Mouse (Mus musculus) frontal cortex, postnatal 25 days (tissue): Measurements from ENCODE around the gene Zfp507.

Source experiments
- DNase-seq, 2 experiments: peaks; one replicate each; pipeline ENCODE4 v3.0.0; 2022; ENCODE audit warnings: low spot score in 2 of 2

The Zfp507 gene

GRCm38 (mm10) chr7:35802906-35803595 is at the start of gene Zfp507:
Gene Zfp507 (minus strand): TSS chr7:35803003.
- DNase-seq: peak; percentile 75 to 86

- DNase-seq: no peak
Measured at GRCm38 (mm10) chr7:35850426-35850825, 47.6 kb upstream of the Zfp507 start.

- DNase-seq: no peak
Measured at GRCm38 (mm10) chr7:35848526-35848925, 45.7 kb upstream of the Zfp507 start.

GRCm38 (mm10) chr7:35840504-35840903 is 37.7 kb upstream of the Zfp507 start:
- DNase-seq: no peak

- no peak for DNase-seq
Measured at GRCm38 (mm10) chr7:35836851-35837250, 34.0 kb upstream of the Zfp507 start.

- DNase-seq: no peak
Measured at GRCm38 (mm10) chr7:35836415-35836814, 33.6 kb upstream of the Zfp507 start.

- DNase-seq: no peak
Measured at GRCm38 (mm10) chr7:35830119-35830518, 27.3 kb upstream of the Zfp507 start.

- DNase-seq: no peak
Measured at GRCm38 (mm10) chr7:35823906-35824305, 21.1 kb upstream of the Zfp507 start.

GRCm38 (mm10) chr7:35822320-35822719 is 19.5 kb upstream of the Zfp507 start:
- no peak for DNase-seq

GRCm38 (mm10) chr7:35821357-35821756 is 18.6 kb upstream of the Zfp507 start:
- DNase-seq: no peak

GRCm38 (mm10) chr7:35819486-35819885 is 16.7 kb upstream of the Zfp507 start:
- DNase-seq: no peak

GRCm38 (mm10) chr7:35814759-35815551 is 12.2 kb upstream of the Zfp507 start:
- no peak for DNase-seq

- no peak for DNase-seq
Measured at GRCm38 (mm10) chr7:35813306-35813705, 10.5 kb upstream of the Zfp507 start.

- DNase-seq: no peak
Measured at GRCm38 (mm10) chr7:35810736-35811135, 7.9 kb upstream of the Zfp507 start.

GRCm38 (mm10) chr7:35804206-35804605 is 1.4 kb upstream of the Zfp507 start:
- no peak for DNase-seq

- DNase-seq: peak in 1 of 2 experiments; percentile 24
Measured at GRCm38 (mm10) chr7:35802201-35802905, 450 bp downstream of the Zfp507 start.

- no peak for DNase-seq
Measured at GRCm38 (mm10) chr7:35796123-35796522, 6.7 kb downstream of the Zfp507 start.

GRCm38 (mm10) chr7:35794145-35794664 is 8.6 kb downstream of the Zfp507 start:
- no peak for DNase-seq

GRCm38 (mm10) chr7:35792150-35792848 is 10.5 kb downstream of the Zfp507 start:
- DNase-seq: no peak

- DNase-seq: no peak
Measured at GRCm38 (mm10) chr7:35790926-35791325, 11.9 kb downstream of the Zfp507 start.

- DNase-seq: no peak
Measured at GRCm38 (mm10) chr7:35790201-35790600, 12.6 kb downstream of the Zfp507 start.

GRCm38 (mm10) chr7:35785579-35785978 is 17.2 kb downstream of the Zfp507 start:
- DNase-seq: no peak
